Mouse (Mus musculus): ENCODE data around the gene Ffar4. TPM values are rescaled to one million over a fixed set of nuclear protein-coding genes. Genes with fewer than 3 reads are reported as not detected.

The Ffar4 gene
- polyA plus RNA-seq, 1 experiment: 10.7 TPM

DNA sequence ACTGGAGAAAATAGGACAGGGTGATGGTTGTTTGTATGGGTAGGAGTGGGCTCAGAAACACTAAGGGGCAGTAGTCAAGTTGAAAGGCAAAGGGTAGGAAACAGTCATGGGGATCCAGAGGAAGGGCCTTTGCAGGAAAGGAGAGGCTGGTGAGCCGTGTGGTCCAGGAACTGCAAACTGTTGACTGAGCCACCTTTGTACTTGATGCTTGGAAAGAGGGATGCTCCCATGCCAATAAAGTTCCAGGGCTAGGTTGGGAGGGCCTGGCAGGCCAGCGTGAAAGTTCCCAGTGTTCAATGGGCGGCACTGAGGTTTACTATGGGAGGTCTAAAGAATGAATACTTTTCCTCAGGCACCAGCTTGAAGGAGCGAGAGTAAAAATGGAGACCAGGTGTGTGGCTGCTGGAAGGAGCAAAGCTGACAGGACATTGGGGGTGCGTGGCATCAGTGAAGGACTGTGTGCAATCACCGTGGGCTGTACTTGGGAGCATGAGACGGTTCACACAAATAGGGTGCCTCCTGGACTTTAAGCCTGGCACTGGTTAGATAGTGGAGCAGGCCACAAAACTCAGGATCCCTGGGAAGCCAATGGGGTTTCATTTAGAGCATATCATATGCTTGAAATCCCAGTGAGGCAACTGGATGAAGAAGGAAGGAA lies 18.1 kb downstream of the Ffar4 start:
- WGBS: 97% methylated on average over 7 of the region's 7 CpGs
- no peak for DNase-seq

DNA sequence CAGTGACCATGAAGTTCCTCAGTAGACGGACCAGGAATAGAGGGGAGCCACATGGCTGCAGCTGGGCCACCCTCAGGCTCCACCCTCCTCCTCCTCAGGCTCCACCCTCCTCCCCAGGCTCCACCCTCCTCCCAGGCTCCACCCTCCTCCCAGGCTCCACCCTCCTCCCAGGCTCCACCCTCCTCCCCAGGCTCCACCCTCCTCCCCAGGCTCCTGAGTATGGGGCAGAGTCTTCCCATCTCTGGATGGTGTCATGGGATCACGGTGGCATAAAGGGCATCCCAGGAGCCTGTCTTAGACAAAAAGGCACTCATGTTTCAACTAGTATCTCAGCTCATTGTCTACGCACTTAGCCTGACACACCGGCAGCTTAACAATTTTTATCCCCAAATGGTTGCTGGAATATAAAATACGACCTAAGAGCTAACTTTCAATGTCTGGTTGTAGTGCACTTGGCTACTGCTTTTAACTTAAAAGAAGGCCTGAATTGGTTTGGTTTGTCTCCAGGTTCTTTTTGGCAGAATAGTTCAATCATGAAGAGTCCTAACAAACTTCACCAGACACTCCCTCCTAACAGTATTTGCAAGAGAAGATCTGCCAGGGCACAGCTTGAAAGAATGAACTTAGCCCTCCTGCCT lies 23.4 kb downstream of the Ffar4 start:
- Histone ChIP-seq H3K4me3 (ENCODE audit: control insufficient read depth, insufficient read depth, low read length) (no peak overlapping the region), H3K36me3 (ENCODE audit: control insufficient read depth, insufficient read depth, low read length) (no peaks in the 10 kb centered on the region), H3K27ac (ENCODE audit: control insufficient read depth, insufficient read depth, low read length) (no peak overlapping the region), H3K4me1 (replicated peaks; ENCODE audit: control insufficient read depth, insufficient read depth, low read length) (no peaks in the 10 kb centered on the region), H3K27me3 (ENCODE audit: control insufficient read depth, insufficient read depth, low read length) (peaks cover 3% of the 10 kb centered on the region; the same call in 1 of the 2 replicates)
- no peak for DNase-seq
- 78% methylated on average over 5 of the region's 5 CpGs for WGBS
- TF ChIP-seq POLR2A (IDR thresholded peaks at IDR 0.05; ENCODE audit: control insufficient read depth, extremely low read depth, insufficient read depth, low read length, poor library complexity) (no peak), CTCF (IDR thresholded peaks at IDR 0.05; ENCODE audit: borderline replicate concordance, control insufficient read depth, extremely low read depth, insufficient read depth, low read length, poor library complexity) (no peak)

More for the DNA sequence above, 18.1 kb downstream of the Ffar4 start:
- no peak for TF ChIP-seq POLR2A (IDR thresholded peaks at IDR 0.05; ENCODE audit: control insufficient read depth, extremely low read depth, insufficient read depth, low read length, poor library complexity)
- TF ChIP-seq CTCF (IDR thresholded peaks at IDR 0.05; ENCODE audit: borderline replicate concordance, control insufficient read depth, extremely low read depth, insufficient read depth, low read length, poor library complexity): no peak
- Histone ChIP-seq H3K4me1 (replicated peaks; ENCODE audit: control insufficient read depth, insufficient read depth, low read length) (no peaks in the 10 kb centered on the region), H3K36me3 (ENCODE audit: control insufficient read depth, insufficient read depth, low read length) (no peaks in the 10 kb centered on the region), H3K27ac (ENCODE audit: control insufficient read depth, insufficient read depth, low read length) (no peak overlapping the region), H3K4me3 (ENCODE audit: control insufficient read depth, insufficient read depth, low read length) (no peak overlapping the region), H3K27me3 (ENCODE audit: control insufficient read depth, insufficient read depth, low read length) (no peaks in the 10 kb centered on the region)

DNA sequence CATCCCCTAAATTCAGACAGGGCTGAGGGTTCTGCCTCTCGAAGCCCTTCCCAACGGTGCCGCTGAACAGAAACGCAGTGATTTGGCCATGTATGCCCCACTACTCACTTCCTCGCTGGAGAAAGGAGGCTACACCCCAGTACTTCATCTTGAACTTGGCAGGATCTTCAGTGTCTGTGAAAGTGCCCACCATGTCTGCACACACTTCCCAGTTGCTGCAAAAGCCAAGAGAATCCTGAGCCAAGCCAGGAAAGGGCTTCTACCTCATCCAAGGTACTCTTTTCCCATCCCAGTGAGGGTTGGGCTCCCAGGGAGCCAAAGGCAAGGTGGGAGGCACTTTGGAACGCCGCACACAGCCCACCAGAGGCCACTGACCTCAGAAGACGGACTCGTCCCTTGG lies 27.1 kb downstream of the Ffar4 start:
- no peak for TF ChIP-seq POLR2A (IDR thresholded peaks at IDR 0.05; ENCODE audit: control insufficient read depth, extremely low read depth, insufficient read depth, low read length, poor library complexity)
- no peak for TF ChIP-seq CTCF (IDR thresholded peaks at IDR 0.05; ENCODE audit: borderline replicate concordance, control insufficient read depth, extremely low read depth, insufficient read depth, low read length, poor library complexity)
- H3K27ac ChIP-seq (ENCODE audit: control insufficient read depth, insufficient read depth, low read length): no peak overlapping the region
- WGBS: 38% methylated on average over 9 of the region's 9 CpGs

DNA sequence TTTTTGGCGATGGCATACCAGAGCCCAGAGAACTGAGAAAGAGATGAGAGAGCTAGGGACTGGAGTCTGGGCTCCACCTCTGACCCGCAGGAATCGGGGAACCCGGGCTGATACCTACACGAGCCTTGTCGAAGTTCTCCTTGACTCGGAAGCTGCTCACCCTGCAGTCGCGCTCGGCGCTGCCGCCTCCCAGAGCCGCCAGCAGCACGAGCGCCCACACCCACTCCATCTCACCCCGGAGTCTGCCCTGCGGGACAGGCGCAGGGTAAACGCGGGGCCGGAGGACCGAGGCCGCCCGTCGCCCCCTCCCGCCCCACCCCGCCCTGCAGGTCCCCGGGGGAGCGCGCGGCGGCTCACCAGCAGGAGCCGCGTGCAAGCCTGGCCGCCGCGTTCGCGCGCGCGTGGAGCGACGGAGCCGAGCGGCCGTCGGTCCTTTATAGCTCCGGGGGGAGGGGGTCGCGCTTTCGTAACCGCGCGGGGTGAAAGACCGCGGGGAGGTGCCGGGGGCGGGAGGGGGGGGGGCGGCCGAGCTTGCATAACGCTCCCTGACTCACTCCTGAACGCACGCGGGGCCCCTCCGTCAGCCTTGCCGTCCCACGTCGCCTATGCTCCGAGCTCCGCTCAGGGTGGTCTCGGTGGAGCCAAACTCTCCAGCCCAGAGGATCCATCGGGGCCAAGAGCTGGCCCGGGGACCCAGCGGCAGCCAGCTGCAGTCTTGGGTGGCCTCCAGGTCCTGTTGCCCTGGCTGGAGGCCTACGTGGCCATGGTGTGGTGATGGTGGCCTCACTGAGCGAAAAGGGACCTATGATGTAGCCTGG lies 27.7 kb downstream of the Ffar4 start:
- no peak for DNase-seq
- Histone ChIP-seq H3K27ac (ENCODE audit: control insufficient read depth, insufficient read depth, low read length) (no peak overlapping the region), H3K27me3 (ENCODE audit: control insufficient read depth, insufficient read depth, low read length) (peaks cover 3% of the 10 kb centered on the region; the same call in 1 of the 2 replicates), H3K36me3 (ENCODE audit: control insufficient read depth, insufficient read depth, low read length) (no peaks in the 10 kb centered on the region), H3K4me1 (replicated peaks; ENCODE audit: control insufficient read depth, insufficient read depth, low read length) (no peaks in the 10 kb centered on the region), H3K4me3 (ENCODE audit: control insufficient read depth, insufficient read depth, low read length) (no peak overlapping the region)
- WGBS: 3% methylated on average over 67 of the region's 77 CpGs
- TF ChIP-seq CTCF (IDR thresholded peaks at IDR 0.05; ENCODE audit: borderline replicate concordance, control insufficient read depth, extremely low read depth, insufficient read depth, low read length, poor library complexity): no peak
- TF ChIP-seq POLR2A (IDR thresholded peaks at IDR 0.05; ENCODE audit: control insufficient read depth, extremely low read depth, insufficient read depth, low read length, poor library complexity): no peak

More for the DNA sequence above, 27.1 kb downstream of the Ffar4 start:
- H3K4me3 ChIP-seq (ENCODE audit: control insufficient read depth, insufficient read depth, low read length): no peak overlapping the region
- H3K4me1 ChIP-seq (replicated peaks; ENCODE audit: control insufficient read depth, insufficient read depth, low read length): no peaks in the 10 kb centered on the region
- no peak for DNase-seq
- no peaks in the 10 kb centered on the region for H3K36me3 ChIP-seq (ENCODE audit: control insufficient read depth, insufficient read depth, low read length)
- peaks cover 3% of the 10 kb centered on the region; the same call in 1 of the 2 replicates for H3K27me3 ChIP-seq (ENCODE audit: control insufficient read depth, insufficient read depth, low read length)

DNA sequence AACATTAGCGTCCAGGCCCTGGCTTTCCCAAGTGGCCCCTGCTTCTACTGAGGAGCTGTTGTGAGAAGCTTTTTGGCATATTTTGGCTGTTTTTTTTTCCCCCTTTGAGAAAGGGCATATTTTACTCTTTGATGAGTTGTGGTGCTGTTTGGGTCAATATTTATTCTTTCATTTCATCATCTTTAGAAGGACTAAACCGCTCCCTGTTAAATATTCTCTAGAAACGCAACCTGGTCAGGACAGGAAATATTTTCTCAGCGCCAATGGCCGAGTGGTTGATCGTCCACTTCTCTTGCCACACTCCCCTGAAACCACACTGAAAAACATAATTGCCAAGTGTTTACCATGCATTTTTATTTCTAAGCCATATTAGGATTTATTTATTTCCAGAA lies 28.3 kb downstream of the Ffar4 start, which contains the start of gene Rbp4:
Rbp4 (minus strand) TSS at position 63 of the 392 bp plus-strand sequence.
- DNase-seq: no peak
- no peaks in the 10 kb centered on the region for H3K36me3 ChIP-seq (ENCODE audit: control insufficient read depth, insufficient read depth, low read length)
- no peak within 1 kb of the TSS for H3K27ac ChIP-seq (ENCODE audit: control insufficient read depth, insufficient read depth, low read length)
- 76% methylated on average over 6 of the region's 6 CpGs for WGBS
- H3K4me1 ChIP-seq (replicated peaks; ENCODE audit: control insufficient read depth, insufficient read depth, low read length): no peaks in the 10 kb centered on the region
- H3K27me3 ChIP-seq (ENCODE audit: control insufficient read depth, insufficient read depth, low read length): peaks cover 3% of the 10 kb centered on the region; the same call in 1 of the 2 replicates
- H3K4me3 ChIP-seq (ENCODE audit: control insufficient read depth, insufficient read depth, low read length): no peak within 1 kb of the TSS
- no peak for TF ChIP-seq POLR2A (IDR thresholded peaks at IDR 0.05; ENCODE audit: control insufficient read depth, extremely low read depth, insufficient read depth, low read length, poor library complexity)
- no peak for TF ChIP-seq CTCF (IDR thresholded peaks at IDR 0.05; ENCODE audit: borderline replicate concordance, control insufficient read depth, extremely low read depth, insufficient read depth, low read length, poor library complexity)

DNA sequence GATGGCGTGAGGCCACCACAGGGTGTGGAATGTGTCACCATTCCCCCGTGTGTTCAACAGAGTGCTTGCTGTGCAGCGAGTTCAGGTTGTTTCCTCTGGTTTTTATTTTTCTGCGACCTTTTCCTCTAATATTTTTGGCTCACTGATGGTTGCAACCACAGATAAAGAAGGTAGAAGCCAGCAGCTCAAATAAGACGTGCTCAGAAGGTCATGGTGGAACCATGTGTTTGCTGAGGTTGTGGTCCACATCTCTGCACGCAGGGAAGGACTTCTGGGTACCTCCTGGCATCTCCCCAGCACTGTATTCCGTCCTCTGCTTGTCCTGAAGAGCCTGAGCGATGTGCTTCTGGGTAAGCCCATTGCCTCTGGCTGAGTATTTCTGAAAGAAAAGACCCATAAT lies 29.8 kb downstream of the Ffar4 start:
- Histone ChIP-seq H3K27ac (ENCODE audit: control insufficient read depth, insufficient read depth, low read length) (no peak overlapping the region), H3K36me3 (ENCODE audit: control insufficient read depth, insufficient read depth, low read length) (no peaks in the 10 kb centered on the region), H3K4me1 (replicated peaks; ENCODE audit: control insufficient read depth, insufficient read depth, low read length) (no peaks in the 10 kb centered on the region), H3K27me3 (ENCODE audit: control insufficient read depth, insufficient read depth, low read length) (peaks cover 3% of the 10 kb centered on the region; the same call in 1 of the 2 replicates), H3K4me3 (ENCODE audit: control insufficient read depth, insufficient read depth, low read length) (no peak overlapping the region)
- TF ChIP-seq CTCF (IDR thresholded peaks at IDR 0.05; ENCODE audit: borderline replicate concordance, control insufficient read depth, extremely low read depth, insufficient read depth, low read length, poor library complexity) (no peak), POLR2A (IDR thresholded peaks at IDR 0.05; ENCODE audit: control insufficient read depth, extremely low read depth, insufficient read depth, low read length, poor library complexity) (no peak)
- DNase-seq: no peak
- 62% methylated on average over 8 of the region's 8 CpGs for WGBS

All from thymus, adult 2 months (tissue).